Mouse (Mus musculus) spleen, postnatal 4 days (tissue): ENCODE measurements around the gene Krt6b.
"Not testable (repeated sequence)": the region's sequence is repeated elsewhere in the genome, so short reads cannot be mapped to it uniquely, and the experiment has no call there.

Source experiments
- DNase-seq, 2 experiments: peaks; one replicate each; pipeline ENCODE4 v3.0.0; 2022; ENCODE audit warnings: low spot score in 2 of 2

Krt6b gene

DNA sequence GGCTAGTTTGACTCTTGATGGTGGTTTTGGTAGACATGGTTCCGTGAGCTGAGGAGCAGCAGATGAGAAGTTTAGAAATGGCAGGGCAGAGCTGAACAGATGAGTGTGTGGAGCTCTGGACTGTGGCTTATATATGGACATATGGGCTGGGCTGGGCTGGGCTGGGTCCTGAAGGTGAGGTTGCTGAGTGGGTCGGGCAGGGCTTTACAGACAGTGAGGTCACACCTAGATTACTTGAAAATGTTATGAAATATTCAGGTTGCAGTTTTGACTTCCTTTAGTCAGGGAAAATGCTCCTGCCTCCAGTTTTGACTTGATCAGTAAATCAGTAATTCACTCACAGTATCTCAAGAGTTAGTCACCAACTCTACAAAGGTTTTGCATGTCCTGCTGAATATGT, at the start of gene Krt6b:
Krt6b (minus strand) TSS at position 101 of the 400 bp plus-strand sequence.
- DNase-seq: no peak

DNA sequence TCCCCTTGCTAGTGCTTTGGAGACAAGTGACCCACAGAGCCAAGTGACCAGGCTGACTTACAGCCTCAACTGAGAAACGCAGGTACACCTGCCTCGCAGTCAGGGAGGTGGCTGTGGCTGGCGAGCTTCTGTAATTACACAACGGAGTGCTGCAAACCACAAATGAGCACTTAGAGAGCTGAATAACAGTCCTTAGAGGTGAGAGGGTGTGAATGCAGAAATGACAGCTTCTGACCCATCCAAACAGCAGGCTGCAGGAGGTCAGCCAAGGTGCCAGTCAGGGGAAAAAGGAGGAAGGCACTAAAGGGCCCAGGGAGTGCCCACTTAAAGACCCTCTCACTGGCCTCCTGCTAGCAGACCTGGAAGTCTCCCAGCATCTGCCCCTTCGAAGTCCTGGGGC, 44.6 kb upstream of the Krt6b start:
- DNase-seq: no peak

DNA sequence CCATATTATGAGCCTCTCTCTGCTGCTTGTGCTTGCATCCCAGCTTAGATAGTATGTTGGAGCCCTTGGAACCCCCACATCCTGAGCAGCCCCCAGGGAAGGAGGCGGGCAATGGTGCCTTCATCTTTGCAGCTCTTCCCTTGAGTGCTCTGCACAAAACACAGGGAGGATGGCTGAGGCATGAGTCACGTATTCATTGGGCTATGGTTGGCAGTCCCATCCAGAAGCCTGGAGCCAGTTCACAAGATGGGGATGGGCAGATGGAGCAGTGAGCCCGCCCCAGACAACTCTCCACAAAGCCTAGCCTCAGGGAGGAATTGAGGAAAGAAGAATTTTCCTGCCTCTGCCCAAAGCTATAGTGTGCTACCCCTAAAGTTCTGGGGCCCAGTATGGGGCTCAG, 35.7 kb upstream of the Krt6b start:
- DNase-seq: no peak

DNA sequence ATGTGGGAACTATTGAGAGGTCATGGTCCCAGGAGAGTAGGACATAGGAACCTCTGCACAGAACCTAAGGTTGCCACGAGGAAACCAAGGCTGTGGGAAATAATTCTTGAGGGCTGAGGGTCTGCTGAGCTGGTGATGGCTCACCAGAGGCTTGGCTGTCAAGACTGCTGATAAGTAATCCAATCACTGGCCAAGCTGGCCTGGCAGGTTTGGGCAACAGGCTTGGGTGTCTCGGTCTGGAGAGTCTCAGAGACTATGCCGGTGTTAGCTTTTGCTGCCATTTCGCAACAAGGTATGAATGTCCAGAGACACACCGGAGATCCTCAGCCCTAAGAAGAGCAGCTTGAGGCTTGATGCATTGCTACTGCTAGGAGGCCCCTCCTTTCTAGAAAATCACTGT, 34.3 kb upstream of the Krt6b start:
- DNase-seq: no peak

DNA sequence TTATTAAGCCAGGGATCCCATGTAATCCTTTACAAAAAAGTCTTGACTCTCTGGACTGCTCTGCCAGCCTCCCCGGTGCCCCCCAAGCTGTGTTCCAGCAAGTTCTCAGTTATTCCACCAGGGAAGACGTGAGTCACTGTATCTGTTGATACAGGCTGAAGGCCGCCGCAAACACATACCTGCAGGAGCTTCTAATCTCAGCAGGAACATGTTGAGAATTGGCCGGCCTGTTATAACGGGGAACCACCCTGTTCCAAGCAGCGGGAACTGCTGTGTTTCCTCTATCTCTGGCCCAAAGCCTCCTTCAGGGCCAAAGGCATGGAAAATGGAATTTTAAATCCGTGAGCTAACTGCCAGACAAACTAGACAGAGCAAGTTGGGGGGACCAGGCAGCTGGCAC, 33.6 kb upstream of the Krt6b start:
- DNase-seq: no peak

DNA sequence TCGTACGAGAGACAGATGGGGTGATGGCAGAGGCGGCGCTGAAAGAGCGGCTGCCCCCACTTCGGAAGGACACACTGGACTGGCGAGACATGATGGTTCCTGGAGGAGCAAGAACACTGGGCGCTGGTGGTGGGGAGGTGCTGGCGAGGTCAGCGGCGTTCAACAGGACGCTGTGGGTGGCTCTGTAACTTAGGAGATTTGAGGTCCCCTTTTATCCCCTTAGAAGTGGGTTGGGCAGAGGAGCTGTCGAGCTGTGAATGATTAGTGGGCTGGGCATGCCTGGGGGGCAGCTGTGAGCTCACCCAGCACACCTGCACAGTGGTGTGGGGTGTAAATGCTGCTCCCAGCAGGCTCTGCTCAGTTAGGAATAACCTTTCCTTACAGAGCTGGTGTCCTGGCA, 32.6 kb upstream of the Krt6b start, which contains the start of gene Krt5:
Krt5 (minus strand) TSS at position 179 of the 400 bp plus-strand sequence.
- DNase-seq: no peak

DNA sequence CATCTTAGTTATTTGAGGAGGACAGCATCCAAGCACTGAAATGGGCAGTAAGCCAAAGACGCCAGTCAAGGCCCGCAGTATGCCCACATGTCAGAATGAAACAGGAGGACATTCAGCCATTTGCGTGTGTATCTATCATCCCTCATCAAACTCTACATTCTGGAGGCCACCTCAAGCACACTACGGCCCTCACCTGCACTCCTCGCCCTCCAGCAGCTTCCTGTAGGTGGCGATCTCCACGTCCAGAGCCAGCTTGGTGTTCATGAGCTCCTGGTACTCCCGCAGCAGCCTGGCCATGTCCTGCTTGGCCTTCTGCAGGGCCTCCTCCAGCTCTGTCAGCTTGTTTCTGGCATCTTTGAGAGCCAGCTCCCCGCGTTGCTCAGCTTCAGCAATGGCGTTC, 28.6 kb upstream of the Krt6b start:
- DNase-seq: no peak

DNA sequence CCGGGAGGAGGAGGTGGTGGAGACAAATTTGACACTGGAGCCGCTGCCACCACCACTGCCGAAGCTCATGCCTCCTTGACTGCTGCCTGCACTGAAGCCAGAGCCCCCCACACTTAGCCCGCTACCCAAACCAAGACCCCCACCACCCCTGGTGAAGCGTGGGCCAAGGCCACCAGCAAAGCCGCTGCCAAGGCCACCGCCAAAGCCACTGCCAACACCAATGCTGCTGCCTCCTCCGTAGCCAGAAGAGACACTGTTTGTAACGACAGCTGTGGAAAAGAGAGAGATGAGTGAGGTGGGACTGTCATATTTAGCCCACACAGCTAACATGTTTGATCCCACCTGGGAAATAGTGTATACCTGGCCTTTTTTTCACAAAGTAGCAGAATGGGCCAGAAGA, 27.4 kb upstream of the Krt6b start:
- DNase-seq: no peak

DNA sequence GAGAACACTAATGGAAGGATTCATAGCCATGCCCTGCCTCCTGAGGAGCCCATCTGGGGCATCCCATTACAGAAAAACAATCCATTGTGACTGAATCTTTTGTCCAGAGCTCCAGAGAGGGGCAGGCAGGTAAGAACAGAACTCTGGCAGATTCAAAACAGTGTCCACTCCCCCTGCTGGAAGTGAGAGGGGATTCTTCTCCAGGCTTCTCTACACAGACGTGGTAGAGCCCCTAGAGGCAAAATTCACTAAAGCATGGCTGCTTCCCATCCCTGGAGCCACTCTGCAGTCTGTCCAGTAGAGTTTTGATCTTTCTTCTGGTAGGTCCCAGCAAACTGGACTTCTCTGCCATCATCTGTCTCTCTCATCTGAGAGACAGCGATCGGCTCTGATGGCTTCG, 24.0 kb upstream of the Krt6b start:
- no peak for DNase-seq

- DNase-seq: no peak
Observed at GRCm38 (mm10) chr15:101702380-101702779, 22.3 kb upstream of the Krt6b start.

- DNase-seq: no peak
Observed at GRCm38 (mm10) chr15:101699866-101700265, 19.8 kb upstream of the Krt6b start.

DNA sequence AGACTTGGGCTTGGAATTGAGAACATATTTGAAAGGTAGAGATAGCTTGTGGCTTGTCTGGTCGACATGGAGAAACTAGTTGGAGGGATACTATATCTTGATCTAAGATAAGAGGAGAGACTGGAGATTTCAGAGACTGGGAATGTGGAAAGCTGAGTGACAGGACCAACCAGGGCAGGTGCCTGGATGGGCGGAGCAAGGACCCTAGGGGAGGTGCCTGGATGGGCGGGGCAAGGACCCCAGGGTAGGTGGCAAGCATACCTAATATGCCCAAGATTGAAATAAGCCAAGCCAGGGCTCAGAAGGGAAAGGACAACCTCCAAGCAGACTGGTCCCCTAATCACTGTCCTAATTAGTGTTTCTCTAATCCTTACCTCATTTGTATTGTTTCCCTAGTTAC, 19.1 kb upstream of the Krt6b start:
- no peak for DNase-seq

GRCm38 (mm10) chr15:101697326-101698188, 17.5 kb upstream of the Krt6b start:
- peak in 1 of 2 experiments; percentile 46 for DNase-seq

- DNase-seq: no peak
Observed at GRCm38 (mm10) chr15:101694207-101694606, 14.1 kb upstream of the Krt6b start, which contains the start of gene Krt6a. Gene Krt6a (minus strand): TSS chr15:101694307.

GRCm38 (mm10) chr15:101690460-101690859, 10.4 kb upstream of the Krt6b start:
- DNase-seq: not testable (repeated sequence)

GRCm38 (mm10) chr15:101688161-101688560, 8.1 kb upstream of the Krt6b start:
- DNase-seq: no peak

- DNase-seq: no peak
Observed at GRCm38 (mm10) chr15:101675978-101676377, 4.1 kb downstream of the Krt6b start.

GRCm38 (mm10) chr15:101652736-101653265, 27.3 kb downstream of the Krt6b start:
- no peak for DNase-seq

DNA sequence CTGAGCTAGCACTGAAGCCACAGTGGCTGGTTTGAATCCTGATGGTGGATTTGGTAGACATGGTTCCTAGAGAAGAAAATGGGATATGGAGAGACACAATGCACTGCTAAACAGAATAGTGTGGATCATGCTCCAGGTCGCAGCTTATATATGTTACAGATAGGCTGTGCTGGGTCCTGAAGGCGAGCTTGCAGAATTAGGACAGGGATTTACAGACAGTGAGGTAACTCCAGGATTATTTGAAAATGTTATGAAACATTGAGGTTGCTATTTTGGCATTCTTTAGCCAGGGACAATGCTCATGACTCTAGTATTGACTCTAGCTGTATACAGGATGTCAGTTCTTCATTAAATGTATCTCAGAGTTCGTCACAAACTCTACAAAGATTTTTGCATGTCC, 32.8 kb downstream of the Krt6b start, which contains the start of gene Gm5478:
Gm5478 (minus strand) TSS at position 101 of the 400 bp plus-strand sequence.
- no peak for DNase-seq

GRCm38 (mm10) chr15:101627884-101628283, 52.2 kb downstream of the Krt6b start, which contains the start of gene Gm5414:
Gene Gm5414 (minus strand): TSS chr15:101628188.
- DNase-seq: no peak
